Mouse (Mus musculus) heart, embryonic 14.5 days (tissue): ENCODE measurements at regions not wholly inside any gene's neighbourhood (a gene's known extent, or its start where the extent isn't known, plus 50 kb on each side); places are given as distances from the start of the nearest gene placed in this dataset.

Source experiments
- ATAC-seq: fragments of 200-750 bp; cut with Nextera tagmentation; 2 replicates; pipeline ENCODE4 v1.8.0; 2017; ENCODE audit warnings: low read depth, moderate TSS enrichment; ENCODE audit not compliant: insufficient number of reproducible peaks, insufficient read depth, low FRiP score
- H3K27ac ChIP-seq, 2 experiments: fragments of 200-500 bp in 1 of 2; fragments of 300-500 bp in 1 of 2; sonication (generic) in 1 of 2; replicated peaks in 1 of 2; 2 replicates each; pipeline ENCODE4 v1.5.1; 2012 to 2014; ENCODE audit warnings: low read depth in 2 of 2, low read length in 2 of 2, control low read depth in 1 of 2, mild to moderate bottlenecking in 1 of 2, mixed read lengths in 1 of 2; ENCODE audit not compliant: control insufficient read depth in 1 of 2, insufficient read depth in 1 of 2
- H3K27me3 ChIP-seq: fragments of 300-500 bp; sonication (generic); 2 replicates; pipeline ENCODE4 v1.6.1; 2014; ENCODE audit warnings: mild to moderate bottlenecking, low read length, control low read depth; ENCODE audit not compliant: control insufficient read depth, insufficient read depth
- H3K36me3 ChIP-seq: fragments of 300-500 bp; sonication (generic); 2 replicates; pipeline ENCODE4 v1.6.1; 2014; ENCODE audit warnings: mild to moderate bottlenecking, control low read depth, low read length, mixed read lengths; ENCODE audit not compliant: control insufficient read depth, insufficient read depth
- H3K4me1 ChIP-seq, 2 experiments: fragments of 200-500 bp in 1 of 2; fragments of 300-500 bp in 1 of 2; sonication (generic) in 1 of 2; 2 replicates each; pipeline ENCODE4 v1.6.1; 2012 to 2014; ENCODE audit warnings: low read length in 2 of 2, control low read depth in 1 of 2, mixed read lengths in 1 of 2; ENCODE audit not compliant: control insufficient read depth in 2 of 2, insufficient read depth in 2 of 2
- H3K4me2 ChIP-seq: fragments of 300-500 bp; sonication (generic); 2 replicates; pipeline ENCODE4 v1.6.1; 2014; ENCODE audit warnings: mild to moderate bottlenecking, low read length
- H3K4me3 ChIP-seq, 2 experiments: fragments of 200-500 bp in 1 of 2; fragments of 300-500 bp in 1 of 2; sonication (generic) in 1 of 2; 2 replicates each; pipeline ENCODE4 v1.5.1; 2012 to 2014; ENCODE audit warnings: low read length in 2 of 2, mild to moderate bottlenecking in 2 of 2, control low read depth in 1 of 2, low read depth in 1 of 2, moderate library complexity in 1 of 2; ENCODE audit not compliant: control insufficient read depth in 1 of 2, insufficient read depth in 1 of 2
- H3K9ac ChIP-seq: fragments of 300-500 bp; sonication (generic); 2 replicates; pipeline ENCODE4 v1.6.1; 2014; ENCODE audit warnings: mild to moderate bottlenecking, low read length
- H3K9me3 ChIP-seq: fragments of 300-500 bp; sonication (generic); 2 replicates; pipeline ENCODE4 v1.6.1; 2016; ENCODE audit warnings: low read length, control low read depth; ENCODE audit not compliant: control insufficient read depth
- WGBS: fragments of 180-500 bp; shearing (Covaris S2); extraction: QIAGEN DNeasy Blood & Tissue Kit; methylation state at CpG from one replicate; pipeline ENCODE4 v1.1.7; 2014; 5-methylcytosine and 5-hydroxymethylcytosine counted together

DNA sequence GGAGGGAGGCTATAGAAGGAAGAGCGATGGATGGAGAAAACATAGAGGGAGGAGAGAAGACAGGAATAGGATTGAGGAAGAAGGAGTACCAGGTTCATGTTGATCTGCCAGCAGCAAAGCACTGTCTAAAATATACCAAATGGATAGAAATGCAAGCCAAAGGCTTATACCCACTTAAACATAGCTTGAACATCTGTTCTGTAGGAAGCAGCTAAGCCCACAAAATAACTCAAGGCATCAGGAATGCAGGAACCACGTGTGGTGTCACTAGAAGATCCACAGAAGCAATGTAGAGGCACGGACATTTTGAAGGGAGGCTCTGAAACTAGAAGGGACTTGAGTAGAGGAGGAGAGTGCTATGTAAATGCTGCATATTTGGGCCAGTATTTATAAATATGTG is 78.9 kb downstream of the Smgc start:
- Histone ChIP-seq H3K27ac (no peak overlapping the region), H3K27me3 (no peaks in the 10 kb centered on the region), H3K4me1 (peaks cover 0 to 2% of the 10 kb centered on the region in 2 experiments; a peak in 1 of 4 replicates), H3K9ac (no peak overlapping the region), H3K4me3 (no peak overlapping the region), H3K9me3 (no peaks in the 10 kb centered on the region), H3K4me2 (no peak overlapping the region), H3K36me3 (no peaks in the 10 kb centered on the region)
- ATAC-seq = no peak
- 58% methylated on average over 3 of the region's 3 CpGs for WGBS

DNA sequence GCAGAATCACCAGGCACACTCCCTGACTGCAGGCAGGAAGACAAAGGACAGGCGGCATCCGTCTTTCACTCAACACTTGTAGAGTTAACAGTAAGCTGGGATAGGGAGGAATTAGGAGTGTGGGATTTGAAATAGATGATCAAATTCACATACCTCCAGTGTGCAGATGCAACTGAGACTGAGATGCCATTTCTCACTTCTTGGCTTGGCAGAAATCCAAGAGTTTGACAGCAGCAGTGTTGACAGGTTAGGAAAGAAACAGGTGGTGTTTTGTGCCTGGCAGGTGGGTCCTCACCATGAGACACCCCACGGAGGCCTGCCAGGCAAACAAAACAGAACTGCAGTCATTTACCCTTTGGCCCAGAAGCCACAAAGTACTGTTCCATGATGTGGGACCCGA is 79.8 kb downstream of the Smgc start:
- Histone ChIP-seq H3K4me1 (peaks cover 0 to 2% of the 10 kb centered on the region in 2 experiments; a peak in 1 of 4 replicates), H3K4me2 (no peak overlapping the region), H3K27ac (no peak overlapping the region), H3K36me3 (no peaks in the 10 kb centered on the region), H3K9ac (no peak overlapping the region), H3K4me3 (no peak overlapping the region), H3K9me3 (no peaks in the 10 kb centered on the region), H3K27me3 (no peaks in the 10 kb centered on the region)
- WGBS = 31% methylated on average over 4 of the region's 4 CpGs
- ATAC-seq = no peak

DNA sequence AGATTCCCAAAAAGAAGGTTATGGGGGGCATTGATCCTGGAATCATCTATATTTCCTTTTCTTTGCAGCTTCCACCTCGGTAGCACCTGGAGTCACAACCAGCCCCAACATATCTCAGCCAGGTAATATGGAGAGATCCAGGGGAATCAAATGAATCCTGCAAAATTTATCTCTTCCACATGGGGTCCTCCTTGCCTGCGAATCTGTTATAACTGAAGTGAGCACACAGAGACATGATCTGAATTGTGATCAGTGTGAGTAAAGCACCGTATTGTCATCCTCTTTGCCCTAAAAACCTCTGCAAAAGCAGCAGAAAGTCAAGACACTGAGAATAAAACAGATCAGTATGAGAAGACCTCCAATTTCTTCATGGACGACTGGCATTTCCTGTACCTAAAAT is 86.5 kb downstream of the Smgc start:
- H3K4me2 ChIP-seq = no peak overlapping the region
- ATAC-seq = no peak
- H3K4me1 ChIP-seq = no peaks in the 10 kb centered on the region
- no peak overlapping the region for H3K9ac ChIP-seq
- no peaks in the 10 kb centered on the region for H3K27me3 ChIP-seq
- no peaks in the 10 kb centered on the region for H3K9me3 ChIP-seq
- H3K27ac ChIP-seq = no peak overlapping the region
- no peak overlapping the region for H3K4me3 ChIP-seq
- no peaks in the 10 kb centered on the region for H3K36me3 ChIP-seq
- 66% methylated on average over 4 of the region's 4 CpGs for WGBS

DNA sequence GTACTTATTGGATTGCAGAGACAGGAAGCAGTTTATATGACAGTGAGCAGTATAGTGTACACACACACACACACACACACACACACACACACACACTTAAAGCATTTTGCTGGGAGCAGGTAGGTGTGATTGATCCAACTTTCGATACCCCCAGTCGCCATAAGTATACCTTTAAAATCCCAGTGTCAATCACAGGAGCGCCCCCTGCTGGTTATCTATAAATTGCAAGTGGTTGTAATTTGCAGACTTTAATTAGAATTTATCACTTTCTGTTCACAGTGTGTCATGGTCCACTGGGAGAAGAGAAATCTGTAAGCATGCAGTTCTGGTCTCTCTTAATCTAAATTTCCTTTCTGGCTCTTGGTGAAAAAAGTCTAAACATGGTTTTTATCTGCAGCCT is 89.4 kb downstream of the Smgc start:
- WGBS = 14% methylated on average over 3 of the region's 3 CpGs
- Histone ChIP-seq H3K9ac (no peak overlapping the region), H3K4me2 (no peak overlapping the region), H3K4me1 (no peaks in the 10 kb centered on the region), H3K9me3 (no peaks in the 10 kb centered on the region), H3K4me3 (no peak overlapping the region), H3K27ac (no peak overlapping the region), H3K27me3 (no peaks in the 10 kb centered on the region), H3K36me3 (no peaks in the 10 kb centered on the region)
- ATAC-seq = no peak

DNA sequence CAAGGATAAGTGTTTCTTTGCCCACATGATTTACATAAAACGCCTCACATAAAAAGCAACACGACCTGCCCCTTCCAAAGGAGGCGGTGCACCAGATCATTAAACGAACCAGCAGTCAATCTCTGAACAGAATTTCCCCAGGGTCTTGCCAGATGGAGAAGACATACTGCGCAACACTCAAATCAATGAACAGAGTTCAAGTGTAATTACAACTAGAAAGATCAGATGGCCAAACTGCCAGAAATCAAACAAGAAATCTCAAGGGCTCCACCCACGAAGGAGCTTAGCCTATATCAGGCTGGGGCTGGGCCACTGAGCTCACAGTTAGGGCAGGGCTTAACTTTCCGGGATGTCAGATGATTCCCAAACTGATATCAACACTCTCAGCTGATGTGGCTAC is 90.4 kb downstream of the Smgc start:
- no peaks in the 10 kb centered on the region for H3K36me3 ChIP-seq
- no peaks in the 10 kb centered on the region for H3K4me1 ChIP-seq
- H3K27me3 ChIP-seq = no peaks in the 10 kb centered on the region
- no peak overlapping the region for H3K4me3 ChIP-seq
- no peaks in the 10 kb centered on the region for H3K9me3 ChIP-seq
- H3K4me2 ChIP-seq = no peak overlapping the region
- H3K27ac ChIP-seq = no peak overlapping the region
- WGBS = 74% methylated on average over 7 of the region's 7 CpGs
- no peak for ATAC-seq
- no peak overlapping the region for H3K9ac ChIP-seq

DNA sequence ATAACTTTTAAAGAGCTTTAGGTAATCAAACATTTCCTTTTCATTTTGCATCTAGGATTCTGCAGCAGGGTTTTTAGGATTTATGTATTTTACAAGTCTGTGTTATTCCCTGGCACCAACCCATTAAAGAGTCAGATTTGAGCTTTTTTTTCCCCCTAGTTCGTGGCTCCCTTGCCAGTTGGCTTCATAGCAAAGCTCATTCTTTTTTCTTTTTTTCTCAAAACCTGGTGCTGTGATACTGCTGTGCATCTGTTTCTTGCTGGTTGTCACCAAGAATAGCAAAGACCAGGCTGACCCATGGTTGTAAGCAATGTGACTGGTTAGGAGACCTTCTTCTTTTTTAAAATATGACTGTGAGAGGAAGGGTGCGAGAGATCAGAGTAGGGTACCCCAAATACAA is 93.7 kb upstream of the Cntn1 start:
- Histone ChIP-seq H3K4me2 (no peak overlapping the region), H3K9ac (no peak overlapping the region), H3K4me3 (no peak overlapping the region), H3K4me1 (no peaks in the 10 kb centered on the region), H3K36me3 (no peaks in the 10 kb centered on the region), H3K27me3 (no peaks in the 10 kb centered on the region), H3K9me3 (0 out of 2 replicates have a peak, but pooled peaks cover 2% of the 10 kb centered on the region), H3K27ac (no peak overlapping the region)
- 71% methylated on average over 2 of the region's 2 CpGs for WGBS
- no peak for ATAC-seq

DNA sequence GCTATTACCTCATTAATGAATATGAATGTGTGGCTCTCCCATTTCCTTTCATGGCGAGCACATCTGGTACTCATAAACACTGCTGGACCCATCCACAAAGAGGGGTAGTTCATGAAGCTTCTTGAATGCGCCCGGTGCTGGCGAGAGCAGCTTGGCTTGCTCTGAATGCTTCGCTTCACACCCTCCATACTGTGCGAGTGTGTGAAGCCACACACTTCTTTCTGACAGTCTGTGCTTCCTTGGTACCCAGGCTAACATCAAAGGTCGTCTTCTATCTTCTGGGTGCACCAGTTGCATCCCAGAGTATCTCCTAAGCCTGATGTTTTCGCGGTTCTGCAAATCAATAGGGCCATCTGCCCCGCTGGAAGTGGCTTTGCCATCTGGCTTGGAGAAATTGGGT is 85.8 kb upstream of the Cntn1 start:
- Histone ChIP-seq H3K9me3 (0 out of 2 replicates have a peak, but pooled peaks cover 2% of the 10 kb centered on the region), H3K27me3 (no peaks in the 10 kb centered on the region), H3K27ac (no peak overlapping the region), H3K9ac (no peak overlapping the region), H3K4me1 (no peaks in the 10 kb centered on the region), H3K36me3 (no peaks in the 10 kb centered on the region), H3K4me2 (no peak overlapping the region), H3K4me3 (no peak overlapping the region)
- no peak for ATAC-seq
- 74% methylated on average over 10 of the region's 10 CpGs for WGBS

DNA sequence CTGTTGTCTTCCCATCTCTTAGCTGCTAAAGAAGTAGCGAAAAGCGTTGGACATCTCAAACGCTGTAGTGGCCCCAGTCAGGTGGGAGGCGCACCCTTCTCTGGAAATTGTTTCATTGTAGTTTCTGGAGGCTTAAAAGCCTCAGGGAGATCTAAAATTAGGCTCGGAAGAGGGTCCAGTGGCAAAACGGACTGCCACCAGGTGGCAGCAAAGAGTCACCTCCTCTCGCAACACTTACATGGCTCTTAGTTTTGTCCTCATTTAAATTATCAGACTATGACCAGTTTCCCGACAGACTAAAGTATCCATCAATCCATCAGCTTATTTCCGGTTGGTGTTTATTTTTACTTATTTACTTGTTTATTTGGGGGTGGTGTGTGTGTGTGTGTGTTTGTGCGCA is 81.6 kb upstream of the Cntn1 start:
- Histone ChIP-seq H3K36me3 (no peaks in the 10 kb centered on the region), H3K27ac (no peak overlapping the region), H3K4me1 (no peaks in the 10 kb centered on the region), H3K9ac (no peak overlapping the region), H3K9me3 (no peaks in the 10 kb centered on the region), H3K27me3 (no peaks in the 10 kb centered on the region), H3K4me2 (no peak overlapping the region), H3K4me3 (no peak overlapping the region)
- 18% methylated on average over 10 of the region's 10 CpGs for WGBS
- no peak for ATAC-seq
